Mouse (Mus musculus) liver, postnatal 0 days (tissue): ENCODE measurements around the gene Ttbk2. TPM values are rescaled to one million over a fixed set of nuclear protein-coding genes. Genes with fewer than 3 reads are reported as not detected.
A peak's percentile ranks its signal among the peaks of the same experiment; 100 is the strongest.

Experiments
- ATAC-seq: fragments of 200-750 bp; cut with Nextera tagmentation; 2 replicates; pipeline ENCODE4 v1.8.0; 2017; ENCODE audit warnings: mild to moderate bottlenecking, moderate library complexity
- DNase-seq: peaks from one replicate; pipeline ENCODE4 v3.0.0-alpha.2; 2016
- H3K27ac ChIP-seq: fragments of 300-500 bp; sonication (generic); 2 replicates; pipeline ENCODE4 v1.5.1; 2014; ENCODE audit warnings: antibody characterized with exemption, moderate library complexity, mild to moderate bottlenecking, low read depth
- H3K27me3 ChIP-seq: fragments of 300-500 bp; sonication (generic); 2 replicates; pipeline ENCODE4 v1.6.1; 2014; ENCODE audit warnings: low read length, control low read depth, mixed read lengths; ENCODE audit not compliant: insufficient read depth
- H3K36me3 ChIP-seq: fragments of 300-500 bp; sonication (generic); replicated peaks from 2 replicates; pipeline ENCODE4 v1.6.1; 2014; ENCODE audit warnings: mild to moderate bottlenecking, control low read depth, low read length, moderate library complexity, mixed read lengths; ENCODE audit not compliant: insufficient read depth
- H3K4me1 ChIP-seq: fragments of 300-500 bp; sonication (generic); 2 replicates; pipeline ENCODE4 v1.6.1; 2014; ENCODE audit warnings: antibody characterized with exemption, mild to moderate bottlenecking, control low read depth; ENCODE audit not compliant: insufficient read depth
- H3K4me2 ChIP-seq: fragments of 300-500 bp; sonication (generic); 2 replicates; pipeline ENCODE4 v1.6.1; 2014; ENCODE audit warnings: low read depth, mild to moderate bottlenecking, low read length, moderate library complexity, mixed read lengths
- H3K4me3 ChIP-seq: fragments of 300-500 bp; sonication (generic); 2 replicates; pipeline ENCODE4 v1.5.1; 2014; ENCODE audit warnings: low read depth, low read length
- H3K9ac ChIP-seq: fragments of 300-500 bp; sonication (generic); replicated peaks from 2 replicates; pipeline ENCODE4 v1.6.1; 2014; ENCODE audit warnings: mild to moderate bottlenecking, moderate library complexity
- H3K9me3 ChIP-seq: fragments of 300-500 bp; sonication (generic); 2 replicates; pipeline ENCODE4 v1.6.1; 2016; ENCODE audit warnings: mild to moderate bottlenecking, control low read depth, low read length, mixed read lengths
- CTCF ChIP-seq: sonication (generic); IDR thresholded peaks from 2 replicates; pipeline ENCODE4 v1.5.1; 2016; ENCODE audit warnings: antibody characterized with exemption, low read depth
- EP300 ChIP-seq: IDR thresholded peaks from 2 replicates; pipeline ENCODE4 v1.6.1; 2016; ENCODE audit warnings: antibody characterized with exemption, low read depth, mild to moderate bottlenecking
- WGBS: fragments of 180-500 bp; shearing (Covaris S2); extraction: QIAGEN DNeasy Blood & Tissue Kit; methylation state at CpG from one replicate; pipeline ENCODE4 v1.1.7; 2014; ENCODE audit not compliant: insufficient replicate concordance; 5-methylcytosine and 5-hydroxymethylcytosine counted together
- polyA plus RNA-seq: library from polyadenylated mRNA; unstranded; fragments of >200 nt; fragmentation: Nextera tagmentation; extraction: Ambion mirVana; gene quantifications from 2 replicates; pipeline ENCODE4 v1.2.1, GENCODE M21; 2015

The Ttbk2 gene
- polyA plus RNA-seq, 1 experiment from 2014 or later = 0.67 TPM

GRCm38 (mm10) chr2:120866561-120866960 is 16.2 kb upstream of the Ttbk2 start:
- Histone ChIP-seq H3K27ac (no peak overlapping the region), H3K4me2 (no peak overlapping the region), H3K36me3 (peaks cover 52% of the 10 kb centered on the region), H3K27me3 (no peaks in the 10 kb centered on the region), H3K9ac (no peak overlapping the region), H3K4me1 (no peaks in the 10 kb centered on the region), H3K9me3 (no peaks in the 10 kb centered on the region), H3K4me3 (no peak overlapping the region)
- DNase-seq (peak; percentile 61), ATAC-seq (no peak)
- TF ChIP-seq CTCF (peak; percentile 73), EP300 (no peak)
- WGBS = 15% methylated on average over 1 of the region's 1 CpGs

GRCm38 (mm10) chr2:120863389-120863788 is 13.0 kb upstream of the Ttbk2 start:
- H3K4me2 ChIP-seq = no peak overlapping the region
- H3K9ac ChIP-seq = no peak overlapping the region
- H3K4me1 ChIP-seq = no peaks in the 10 kb centered on the region
- H3K27me3 ChIP-seq = no peaks in the 10 kb centered on the region
- 95% methylated on average over 1 of the region's 1 CpGs for WGBS
- ATAC-seq (no peak), DNase-seq (no peak)
- TF ChIP-seq EP300 (no peak), CTCF (no peak)
- peaks cover 53% of the 10 kb centered on the region for H3K36me3 ChIP-seq
- H3K4me3 ChIP-seq = no peak overlapping the region
- no peaks in the 10 kb centered on the region for H3K9me3 ChIP-seq
- no peak overlapping the region for H3K27ac ChIP-seq

- Histone ChIP-seq H3K27ac (no peak overlapping the region), H3K9ac (no peak overlapping the region), H3K27me3 (no peaks in the 10 kb centered on the region), H3K4me3 (no peak overlapping the region), H3K36me3 (peaks cover 42% of the 10 kb centered on the region), H3K4me1 (no peaks in the 10 kb centered on the region), H3K9me3 (no peaks in the 10 kb centered on the region), H3K4me2 (no peak overlapping the region)
- 83% methylated on average over 1 of the region's 1 CpGs for WGBS
- TF ChIP-seq CTCF (no peak), EP300 (no peak)
- ATAC-seq (no peak), DNase-seq (no peak)
These were observed 10.3 kb upstream of the Ttbk2 start for GRCm38 (mm10) chr2:120860699-120861098.

- Histone ChIP-seq H3K4me2 (no peak overlapping the region), H3K9me3 (no peaks in the 10 kb centered on the region), H3K27ac (no peak overlapping the region), H3K4me1 (no peaks in the 10 kb centered on the region), H3K27me3 (no peaks in the 10 kb centered on the region), H3K4me3 (no peak overlapping the region), H3K36me3 (peaks cover 26% of the 10 kb centered on the region), H3K9ac (no peak overlapping the region)
- DNase-seq (no peak), ATAC-seq (no peak)
- WGBS = 89% methylated on average over 3 of the region's 3 CpGs
- TF ChIP-seq CTCF (no peak), EP300 (no peak)
These were observed 7.7 kb upstream of the Ttbk2 start for GRCm38 (mm10) chr2:120858131-120858530.

DNA sequence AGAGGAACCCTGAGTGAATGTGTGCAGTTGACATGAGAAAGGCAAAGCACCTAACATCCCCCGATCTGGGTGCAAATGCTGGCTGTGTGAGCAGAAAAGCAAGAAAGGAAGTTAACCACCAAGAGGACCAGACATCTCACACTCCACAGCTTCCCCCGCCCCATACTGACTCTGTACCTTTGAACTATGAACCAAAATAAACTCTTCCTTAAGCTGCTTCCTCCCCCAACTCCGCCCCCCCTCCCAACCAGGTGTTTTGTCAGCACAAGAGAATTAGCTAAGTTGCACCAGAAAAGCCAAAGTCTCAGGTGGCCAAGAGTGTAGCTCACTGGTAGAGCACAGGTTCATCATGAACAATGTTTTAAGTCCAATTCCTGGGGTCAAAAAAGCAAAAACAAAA is 2.7 kb upstream of the Ttbk2 start:
- no peak overlapping the region for H3K4me2 ChIP-seq
- ATAC-seq = no peak
- no peak overlapping the region for H3K4me3 ChIP-seq
- 60% methylated on average over 3 of the region's 3 CpGs for WGBS
- peaks cover 11% of the 10 kb centered on the region for H3K4me1 ChIP-seq
- no peak overlapping the region for H3K27ac ChIP-seq
- no peaks in the 10 kb centered on the region for H3K9me3 ChIP-seq
- no peaks in the 10 kb centered on the region for H3K27me3 ChIP-seq
- no peak for DNase-seq
- TF ChIP-seq CTCF (no peak), EP300 (no peak)
- H3K36me3 ChIP-seq = no peaks in the 10 kb centered on the region
- no peak overlapping the region for H3K9ac ChIP-seq

- Histone ChIP-seq H3K4me1 (peaks cover 11% of the 10 kb centered on the region), H3K9me3 (no peaks in the 10 kb centered on the region), H3K27me3 (no peaks in the 10 kb centered on the region), H3K36me3 (no peaks in the 10 kb centered on the region), H3K9ac (no peak overlapping the region), H3K27ac (no peak overlapping the region), H3K4me3 (no peak overlapping the region), H3K4me2 (no peak overlapping the region)
- TF ChIP-seq EP300 = no peak
- no peak for TF ChIP-seq CTCF
- 41% methylated on average over 1 of the region's 1 CpGs for WGBS
- DNase-seq (no peak), ATAC-seq (no peak)
These were observed 2.2 kb upstream of the Ttbk2 start for GRCm38 (mm10) chr2:120852626-120853025.
